Mouse (Mus musculus): ENCODE results near the gene Map9. TPM values are rescaled to one million over a fixed set of nuclear protein-coding genes. Genes with fewer than 3 reads are reported as not detected.
"Not testable (repeated sequence)": the region's sequence is repeated elsewhere in the genome, so short reads cannot be mapped to it uniquely, and the experiment has no call there.

Gene Map9
- polyA plus RNA-seq (2012; rRNA removed) (0.06 and 0.08 TPM in 2 replicates), polyA plus RNA-seq (2014; fragmentation: Nextera tagmentation; extraction: Ambion mirVana) (0.05 and 0.28 TPM in 2 replicates)

- H3K9me3 ChIP-seq (ENCODE audit: control insufficient read depth, low read length), result no peaks in the 10 kb centered on the region
- peak; percentile 92 for ATAC-seq (ENCODE audit: insufficient read depth)
- H3K9ac ChIP-seq (replicated peaks), result no peak within 1 kb of the TSS
- 1% methylated on average over 54 of the region's 54 CpGs for WGBS (ENCODE audit: insufficient replicate concordance)
- DNase-seq (ENCODE audit: low read depth in 3 of 3, low spot score in 3 of 3), result peak; percentile 51 to 75 (median 69)
- H3K27me3 ChIP-seq (ENCODE audit: control insufficient read depth, insufficient read depth, low read length), result no peaks in the 10 kb centered on the region
- peaks cover 0 to 2% of the 10 kb centered on the region in 2 experiments; a peak in 1 of 4 replicates for H3K4me1 ChIP-seq (replicated peaks; ENCODE audit: control insufficient read depth in 2 of 2, insufficient read depth in 2 of 2, low read length in 1 of 2)
- TF ChIP-seq CTCF (IDR thresholded peaks at IDR 0.05; ENCODE audit: low read depth) (no peak), EP300 (IDR thresholded peaks at IDR 0.05; ENCODE audit: low read depth) (no peak)
- H3K27ac ChIP-seq, result no peak within 1 kb of the TSS
- H3K4me2 ChIP-seq (ENCODE audit: low read depth), result peak within 1 kb of the TSS; percentile 51
- peak within 1 kb of the TSS; percentile 50 to 76 for H3K4me3 ChIP-seq (ENCODE audit: insufficient read depth in 1 of 2, low read depth in 2 of 2, low read length in 2 of 2)
- H3K36me3 ChIP-seq (replicated peaks; ENCODE audit: control insufficient read depth, insufficient read depth, low read depth), result no peaks in the 10 kb centered on the region
Observed at GRCm38 (mm10) chr3:82357797-82358524, at the start of gene Map9. TSS of gene Map9 (plus strand) at chr3:82358044.

DNA sequence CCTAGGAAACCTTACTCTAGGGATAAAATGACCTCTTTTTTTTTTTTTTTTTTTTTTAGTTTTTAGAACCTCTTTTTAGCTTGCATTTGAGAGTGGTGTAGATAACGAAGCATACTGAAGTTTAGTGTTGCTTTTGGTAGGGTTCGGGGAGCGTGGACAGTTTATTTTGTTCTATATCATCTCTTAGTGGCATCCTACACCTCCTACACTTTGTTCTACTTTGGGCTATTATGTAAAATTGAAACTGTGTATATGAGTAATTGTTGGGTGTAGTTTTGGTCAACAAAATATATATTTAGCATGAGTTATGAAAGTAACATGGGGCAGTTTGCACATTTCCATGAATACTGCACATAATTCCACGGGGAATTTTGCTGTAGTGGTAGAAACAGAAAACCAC lies 42.1 kb upstream of the Map9 start:
- WGBS (ENCODE audit: insufficient replicate concordance), result 58% methylated on average over 4 of the region's 4 CpGs
- H3K4me2 ChIP-seq (ENCODE audit: low read depth), result no peak overlapping the region
- H3K4me1 ChIP-seq (replicated peaks; ENCODE audit: control insufficient read depth in 2 of 2, insufficient read depth in 2 of 2, low read length in 1 of 2), result no peaks in the 10 kb centered on the region
- no peak for ATAC-seq (ENCODE audit: insufficient read depth)
- H3K9me3 ChIP-seq (ENCODE audit: control insufficient read depth, low read length), result no peaks in the 10 kb centered on the region
- no peak for DNase-seq (ENCODE audit: low read depth in 3 of 3, low spot score in 3 of 3)
- no peak overlapping the region for H3K27ac ChIP-seq
- H3K27me3 ChIP-seq (ENCODE audit: control insufficient read depth, insufficient read depth, low read length), result no peaks in the 10 kb centered on the region
- no peaks in the 10 kb centered on the region for H3K36me3 ChIP-seq (replicated peaks; ENCODE audit: control insufficient read depth, insufficient read depth, low read depth)
- H3K4me3 ChIP-seq (ENCODE audit: insufficient read depth in 1 of 2, low read depth in 2 of 2, low read length in 2 of 2), result no peak overlapping the region
- H3K9ac ChIP-seq (replicated peaks), result no peak overlapping the region
- no peak for TF ChIP-seq EP300 (IDR thresholded peaks at IDR 0.05; ENCODE audit: low read depth)
- TF ChIP-seq CTCF (IDR thresholded peaks at IDR 0.05; ENCODE audit: low read depth), result no peak

DNA sequence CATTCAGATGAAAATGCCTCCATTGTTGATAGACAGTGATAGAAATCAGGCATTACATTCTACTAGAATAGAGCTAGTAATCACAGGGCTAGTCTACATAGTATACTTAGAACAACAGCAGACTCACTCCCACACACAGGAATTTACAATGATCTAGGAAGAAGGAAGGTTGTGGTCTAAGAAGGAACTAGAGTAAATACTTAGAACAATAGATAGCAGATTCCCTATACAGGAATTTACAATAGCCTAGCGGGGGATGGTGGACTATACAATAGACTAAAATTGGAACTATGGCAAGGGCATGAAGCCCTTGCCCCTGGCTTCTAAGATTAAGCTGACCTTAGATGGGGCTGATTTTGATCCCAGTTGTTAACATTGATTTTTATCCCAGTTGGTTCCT lies 31.1 kb upstream of the Map9 start:
- not testable (repeated sequence) for ATAC-seq (ENCODE audit: insufficient read depth)

GRCm38 (mm10) chr3:82332067-82332466 lies 25.8 kb upstream of the Map9 start:
- 0 out of 4 replicates have a peak, but pooled peaks cover 0 to 2% of the 10 kb centered on the region in 2 experiments for H3K4me1 ChIP-seq (replicated peaks; ENCODE audit: control insufficient read depth in 2 of 2, insufficient read depth in 2 of 2, low read length in 1 of 2)
- no peaks in the 10 kb centered on the region for H3K27me3 ChIP-seq (ENCODE audit: control insufficient read depth, insufficient read depth, low read length)
- no peak overlapping the region for H3K27ac ChIP-seq
- TF ChIP-seq CTCF (IDR thresholded peaks at IDR 0.05; ENCODE audit: low read depth) (no peak), EP300 (IDR thresholded peaks at IDR 0.05; ENCODE audit: low read depth) (no peak)
- no peak overlapping the region for H3K4me2 ChIP-seq (ENCODE audit: low read depth)
- DNase-seq (ENCODE audit: low read depth in 3 of 3, low spot score in 3 of 3) (no peak), ATAC-seq (ENCODE audit: insufficient read depth) (no peak)
- H3K9ac ChIP-seq (replicated peaks), result no peak overlapping the region
- no peaks in the 10 kb centered on the region for H3K36me3 ChIP-seq (replicated peaks; ENCODE audit: control insufficient read depth, insufficient read depth, low read depth)
- H3K4me3 ChIP-seq (ENCODE audit: insufficient read depth in 1 of 2, low read depth in 2 of 2, low read length in 2 of 2), result no peak overlapping the region
- no peaks in the 10 kb centered on the region for H3K9me3 ChIP-seq (ENCODE audit: control insufficient read depth, low read length)
- 59% methylated on average over 1 of the region's 1 CpGs for WGBS (ENCODE audit: insufficient replicate concordance)

More for the DNA sequence above, 31.1 kb upstream of the Map9 start:
- H3K9ac ChIP-seq (replicated peaks); DNase-seq (ENCODE audit: low read depth in 3 of 3, low spot score in 3 of 3); H3K36me3 ChIP-seq (replicated peaks; ENCODE audit: control insufficient read depth, insufficient read depth, low read depth); H3K4me2 ChIP-seq (ENCODE audit: low read depth); H3K4me1 ChIP-seq (replicated peaks; ENCODE audit: control insufficient read depth in 2 of 2, insufficient read depth in 2 of 2, low read length in 1 of 2); H3K9me3 ChIP-seq (ENCODE audit: control insufficient read depth, low read length); H3K27me3 ChIP-seq (ENCODE audit: control insufficient read depth, insufficient read depth, low read length); H3K27ac ChIP-seq; H3K4me3 ChIP-seq (ENCODE audit: insufficient read depth in 1 of 2, low read depth in 2 of 2, low read length in 2 of 2): not testable (repeated sequence)
- 48% methylated on average over 1 of the region's 1 CpGs for WGBS (ENCODE audit: insufficient replicate concordance)

DNA sequence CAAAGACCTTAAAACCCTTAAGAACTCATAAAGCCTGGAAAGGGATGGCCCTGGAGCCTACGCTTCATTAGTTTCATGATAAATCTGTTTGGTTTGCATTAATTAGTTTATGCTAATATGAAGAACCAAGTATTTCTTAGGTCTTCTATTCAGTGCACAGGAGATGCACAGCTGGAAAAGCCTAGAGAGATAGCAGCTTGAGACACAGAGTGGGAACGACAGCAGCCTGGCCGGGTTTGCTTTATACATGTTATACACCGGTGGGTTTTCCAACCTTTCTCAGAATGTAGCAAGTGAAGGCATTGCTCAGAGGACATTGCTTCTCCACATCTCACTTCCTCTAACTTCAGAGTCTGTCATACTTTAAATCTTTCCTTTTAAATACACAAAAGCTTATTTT lies 25.3 kb upstream of the Map9 start:
- 66% methylated on average over 4 of the region's 4 CpGs for WGBS (ENCODE audit: insufficient replicate concordance)

More for the DNA sequence above, 25.3 kb upstream of the Map9 start:
- Histone ChIP-seq H3K27ac (no peak overlapping the region), H3K4me2 (ENCODE audit: low read depth) (no peak overlapping the region), H3K36me3 (replicated peaks; ENCODE audit: control insufficient read depth, insufficient read depth, low read depth) (no peaks in the 10 kb centered on the region), H3K9me3 (ENCODE audit: control insufficient read depth, low read length) (no peaks in the 10 kb centered on the region), H3K9ac (replicated peaks) (no peak overlapping the region), H3K27me3 (ENCODE audit: control insufficient read depth, insufficient read depth, low read length) (no peaks in the 10 kb centered on the region), H3K4me3 (ENCODE audit: insufficient read depth in 1 of 2, low read depth in 2 of 2, low read length in 2 of 2) (no peak overlapping the region), H3K4me1 (replicated peaks; ENCODE audit: control insufficient read depth in 2 of 2, insufficient read depth in 2 of 2, low read length in 1 of 2) (0 out of 4 replicates have a peak, but pooled peaks cover 0 to 2% of the 10 kb centered on the region in 2 experiments)
- ATAC-seq (ENCODE audit: insufficient read depth) (no peak), DNase-seq (ENCODE audit: low read depth in 3 of 3, low spot score in 3 of 3) (no peak)
- TF ChIP-seq CTCF (IDR thresholded peaks at IDR 0.05; ENCODE audit: low read depth) (no peak), EP300 (IDR thresholded peaks at IDR 0.05; ENCODE audit: low read depth) (no peak)

All from liver, embryonic 14.5 days (tissue).